Mouse (Mus musculus) intestine, embryonic 16.5 days (tissue): ENCODE data around the gene Hsdl2. TPM values are rescaled to one million over a fixed set of nuclear protein-coding genes. Genes with fewer than 3 reads are reported as not detected.

ENCODE experiments used
- ATAC-seq: fragments of 200-750 bp; cut with Nextera tagmentation; 2 replicates; pipeline ENCODE4 v1.8.0; 2017; ENCODE audit warnings: moderate TSS enrichment, moderate library complexity
- H3K27ac ChIP-seq: fragments of 300-500 bp; sonication (generic); 2 replicates; pipeline ENCODE4 v1.5.1; 2014; ENCODE audit warnings: mild to moderate bottlenecking, low read length
- H3K27me3 ChIP-seq: fragments of 300-500 bp; sonication (generic); replicated peaks from 2 replicates; pipeline ENCODE4 v1.6.1; 2014; ENCODE audit warnings: low read length, control low read depth, mixed read lengths; ENCODE audit not compliant: control insufficient read depth, insufficient read depth
- H3K36me3 ChIP-seq: fragments of 300-500 bp; sonication (generic); 2 replicates; pipeline ENCODE4 v1.6.1; 2014; ENCODE audit warnings: low read length, control low read depth; ENCODE audit not compliant: control insufficient read depth, insufficient read depth
- H3K4me1 ChIP-seq: fragments of 300-500 bp; sonication (generic); 2 replicates; pipeline ENCODE4 v1.6.1; 2014; ENCODE audit warnings: low read length, control low read depth, mixed read lengths; ENCODE audit not compliant: control insufficient read depth, insufficient read depth
- H3K4me2 ChIP-seq: fragments of 300-500 bp; sonication (generic); 2 replicates; pipeline ENCODE4 v1.6.1; 2014; ENCODE audit warnings: low read depth, low read length, control low read depth
- H3K4me3 ChIP-seq: fragments of 300-500 bp; sonication (generic); 2 replicates; pipeline ENCODE4 v1.5.1; 2014; ENCODE audit warnings: mild to moderate bottlenecking, low read length
- H3K9ac ChIP-seq: fragments of 300-500 bp; sonication (generic); 2 replicates; pipeline ENCODE4 v1.6.1; 2014; ENCODE audit warnings: low read depth, low read length
- H3K9me3 ChIP-seq: fragments of 300-500 bp; sonication (generic); 2 replicates; pipeline ENCODE4 v1.6.1; 2016; ENCODE audit warnings: low read length, control low read depth; ENCODE audit not compliant: control insufficient read depth
- WGBS: fragments of 180-500 bp; shearing (Covaris S2); extraction: QIAGEN DNeasy Blood & Tissue Kit; methylation state at CpG from one replicate; pipeline ENCODE4 v1.1.7; 2014; 5-methylcytosine and 5-hydroxymethylcytosine counted together
- polyA plus RNA-seq: library from polyadenylated mRNA; unstranded; fragments of >200 nt; fragmentation: Nextera tagmentation; extraction: Ambion mirVana; gene quantifications from 2 replicates; pipeline ENCODE4 v1.2.1, GENCODE M21; 2015

Hsdl2 gene
- polyA plus RNA-seq, 1 experiment from 2014 or later, result 19.1 TPM

DNA sequence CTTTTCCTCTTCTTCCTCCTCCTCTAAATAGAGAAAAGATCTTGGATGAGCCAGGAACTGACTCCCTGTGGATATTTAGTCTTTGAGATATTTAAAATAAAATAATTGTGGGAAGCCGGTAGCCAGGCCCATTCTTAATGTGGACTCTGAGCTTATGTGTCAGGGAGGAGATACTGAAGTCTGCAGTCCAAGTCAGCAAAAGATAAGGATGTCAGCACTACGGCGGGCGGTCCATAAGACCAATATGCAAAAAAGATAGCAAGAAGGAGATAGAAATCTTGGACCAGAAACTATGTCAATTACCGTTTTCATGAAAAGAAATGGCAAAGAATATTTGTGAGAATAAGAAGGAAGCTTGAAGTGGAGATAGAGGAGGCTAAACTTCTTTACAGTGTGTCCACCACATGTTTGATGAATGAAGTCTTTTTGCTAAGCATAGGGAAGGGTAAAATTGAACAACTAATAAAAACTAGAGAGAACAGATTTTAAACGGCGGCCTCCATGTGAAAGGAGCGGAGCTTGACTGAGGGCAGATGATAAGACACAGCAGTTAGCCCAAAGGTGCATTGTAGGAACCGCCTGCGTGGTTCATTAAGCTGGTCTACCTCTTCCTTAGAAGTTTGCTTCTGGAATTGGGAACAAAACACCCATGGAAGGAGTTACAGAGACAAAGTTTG, 64.8 kb downstream of the Hsdl2 start:
- no peak overlapping the region for H3K9ac ChIP-seq
- H3K4me1 ChIP-seq, result 0 out of 2 replicates have a peak, but pooled peaks cover 3% of the 10 kb centered on the region
- no peaks in the 10 kb centered on the region for H3K27me3 ChIP-seq
- H3K4me2 ChIP-seq, result no peak overlapping the region
- H3K4me3 ChIP-seq, result no peak overlapping the region
- no peaks in the 10 kb centered on the region for H3K36me3 ChIP-seq
- no peak overlapping the region for H3K27ac ChIP-seq
- ATAC-seq, result peak; percentile 79
- H3K9me3 ChIP-seq, result no peaks in the 10 kb centered on the region
- 78% methylated on average over 10 of the region's 10 CpGs for WGBS

DNA sequence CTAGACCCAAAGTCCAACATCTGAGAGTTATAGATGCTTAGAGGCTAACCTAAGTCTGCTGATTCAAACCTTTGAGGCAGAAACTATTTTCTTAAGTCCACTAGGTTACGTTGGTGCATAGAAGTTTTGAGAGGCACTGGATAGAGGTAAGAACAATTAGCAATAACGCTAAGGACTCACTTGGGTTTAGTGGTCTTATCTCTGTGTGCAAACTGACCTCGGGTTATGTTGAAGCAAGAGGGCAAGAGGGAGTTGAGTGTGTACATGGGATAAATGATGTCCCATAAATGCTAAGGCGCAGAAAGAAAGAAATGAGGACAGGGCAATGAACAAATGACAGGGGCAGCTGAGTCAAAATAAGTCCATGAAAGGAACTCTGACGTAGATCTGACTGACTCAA, 67.8 kb downstream of the Hsdl2 start:
- Histone ChIP-seq H3K4me3 (no peak overlapping the region), H3K9me3 (no peaks in the 10 kb centered on the region), H3K36me3 (no peaks in the 10 kb centered on the region), H3K9ac (no peak overlapping the region), H3K4me2 (no peak overlapping the region), H3K27ac (no peak overlapping the region), H3K27me3 (no peaks in the 10 kb centered on the region), H3K4me1 (no peaks in the 10 kb centered on the region)
- WGBS, result 65% methylated on average over 5 of the region's 5 CpGs
- ATAC-seq, result no peak

DNA sequence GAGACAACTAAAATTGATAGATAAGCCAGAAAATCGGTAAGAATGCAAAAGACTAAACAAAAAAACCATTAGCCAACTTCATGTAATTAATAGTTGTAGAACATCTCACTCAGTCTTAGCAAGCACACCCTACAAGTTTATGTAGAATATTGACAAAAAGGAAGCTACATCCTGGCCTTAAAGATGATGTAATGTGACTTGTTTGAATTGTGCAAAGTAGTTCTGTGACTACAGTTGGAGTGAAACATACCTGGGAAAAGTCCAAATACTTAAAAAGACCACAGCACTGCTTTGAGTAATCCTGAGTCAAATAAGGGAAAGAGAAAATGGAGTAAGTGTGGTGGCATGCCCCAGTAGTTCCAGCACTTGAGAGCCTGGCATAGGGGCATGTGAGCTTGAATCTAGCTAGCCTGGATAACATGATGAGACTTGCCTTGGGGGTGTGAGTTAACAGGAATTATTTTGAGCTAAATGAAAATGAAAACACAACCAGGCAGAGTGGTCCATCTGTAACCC, 70.9 kb downstream of the Hsdl2 start:
- WGBS, result 76% methylated on average over 1 of the region's 1 CpGs
- no peak for ATAC-seq
- Histone ChIP-seq H3K4me1 (no peaks in the 10 kb centered on the region), H3K27ac (no peak overlapping the region), H3K36me3 (no peaks in the 10 kb centered on the region), H3K9ac (no peak overlapping the region), H3K9me3 (no peaks in the 10 kb centered on the region), H3K4me2 (no peak overlapping the region), H3K27me3 (no peaks in the 10 kb centered on the region), H3K4me3 (no peak overlapping the region)

DNA sequence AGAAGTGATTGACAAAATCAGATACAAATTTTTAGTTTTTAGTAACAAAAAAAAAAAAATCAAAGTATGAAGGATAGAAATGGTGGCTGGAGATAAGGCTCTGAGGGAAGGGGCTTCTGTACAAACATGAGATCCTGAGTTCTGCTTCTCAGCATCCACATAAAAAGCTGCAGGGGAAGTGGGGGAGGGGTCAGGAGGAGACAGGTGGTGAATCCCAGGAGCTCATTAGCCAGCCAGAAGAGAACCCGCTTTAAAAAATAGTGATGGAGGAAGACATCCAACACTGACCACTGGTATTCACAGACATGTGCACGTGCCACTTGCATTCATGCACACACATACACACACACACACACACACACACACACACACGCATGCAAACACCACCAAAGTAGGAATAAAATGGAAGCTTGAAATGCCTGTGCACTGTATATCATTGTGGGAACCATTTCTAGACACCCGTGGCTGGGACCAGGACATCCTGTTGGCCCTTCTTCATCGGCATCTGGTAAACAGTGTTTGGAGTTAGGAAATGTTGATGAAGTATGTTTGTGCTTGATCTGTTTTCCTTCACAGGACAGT, 74.8 kb downstream of the Hsdl2 start:
- no peak for ATAC-seq
- Histone ChIP-seq H3K4me2 (no peak overlapping the region), H3K27ac (no peak overlapping the region), H3K9me3 (no peaks in the 10 kb centered on the region), H3K36me3 (no peaks in the 10 kb centered on the region), H3K27me3 (no peaks in the 10 kb centered on the region), H3K4me1 (no peaks in the 10 kb centered on the region), H3K9ac (no peak overlapping the region), H3K4me3 (no peak overlapping the region)
- 63% methylated on average over 5 of the region's 5 CpGs for WGBS

DNA sequence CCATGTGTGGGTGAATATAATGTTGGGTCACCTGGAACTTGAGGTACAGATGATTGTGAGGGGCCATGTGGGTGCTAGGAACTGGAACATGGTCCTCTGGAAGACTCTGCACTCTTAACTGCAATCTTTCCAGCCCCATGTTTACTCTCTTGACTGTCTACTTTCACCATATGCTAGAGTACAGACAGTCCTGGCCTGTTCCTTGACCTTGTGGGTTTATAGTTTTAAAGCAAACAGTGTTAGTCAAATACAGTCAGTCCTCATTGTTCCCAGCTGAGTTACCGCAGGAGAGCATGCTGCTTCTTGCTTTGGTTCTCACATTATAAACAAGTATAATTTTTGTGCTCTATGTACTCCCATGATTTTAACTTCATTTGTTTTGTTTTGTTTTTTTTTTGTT, 80.8 kb downstream of the Hsdl2 start:
- no peak overlapping the region for H3K9ac ChIP-seq
- no peak overlapping the region for H3K27ac ChIP-seq
- WGBS, result 68% methylated on average over 1 of the region's 1 CpGs
- no peaks in the 10 kb centered on the region for H3K9me3 ChIP-seq
- peak; percentile 59; the same call in 1 of the 2 replicates for ATAC-seq
- no peaks in the 10 kb centered on the region for H3K36me3 ChIP-seq
- no peak overlapping the region for H3K4me3 ChIP-seq
- no peak overlapping the region for H3K4me2 ChIP-seq
- no peaks in the 10 kb centered on the region for H3K27me3 ChIP-seq
- H3K4me1 ChIP-seq, result no peaks in the 10 kb centered on the region

DNA sequence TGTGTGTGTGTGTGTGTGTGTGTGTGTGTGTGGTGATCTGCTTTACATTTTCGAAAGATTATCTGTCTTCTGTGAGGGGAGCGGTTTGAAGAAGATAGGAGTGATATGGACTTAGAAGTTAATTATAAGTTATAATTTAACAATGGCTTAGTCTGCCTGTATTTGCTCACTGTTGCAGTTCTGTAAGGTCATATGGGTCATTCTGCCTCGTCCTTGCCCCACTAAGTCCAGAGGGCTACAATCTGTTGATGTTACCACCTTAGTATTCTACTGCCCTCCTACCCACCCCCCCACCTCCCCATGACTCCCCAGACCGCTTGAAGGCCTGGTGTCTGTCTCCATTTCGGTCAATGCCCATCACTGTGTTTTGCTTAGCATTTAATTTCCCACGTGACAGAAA, 82.1 kb downstream of the Hsdl2 start:
- no peaks in the 10 kb centered on the region for H3K36me3 ChIP-seq

GRCm38 (mm10) chr4:59666550-59667317, 85.4 kb downstream of the Hsdl2 start:
- H3K4me3 ChIP-seq, result no peak overlapping the region
- no peaks in the 10 kb centered on the region for H3K4me1 ChIP-seq
- H3K9ac ChIP-seq, result no peak overlapping the region
- ATAC-seq, result no peak
- no peaks in the 10 kb centered on the region for H3K36me3 ChIP-seq
- H3K27me3 ChIP-seq, result no peaks in the 10 kb centered on the region
- no peak overlapping the region for H3K4me2 ChIP-seq
- H3K27ac ChIP-seq, result no peak overlapping the region
- H3K9me3 ChIP-seq, result no peaks in the 10 kb centered on the region
- WGBS, result 73% methylated on average over 3 of the region's 3 CpGs

More for the DNA sequence above, 82.1 kb downstream of the Hsdl2 start:
- H3K9ac ChIP-seq, result no peak overlapping the region
- ATAC-seq, result no peak
- no peaks in the 10 kb centered on the region for H3K27me3 ChIP-seq
- H3K4me3 ChIP-seq, result no peak overlapping the region
- no peaks in the 10 kb centered on the region for H3K4me1 ChIP-seq
- 66% methylated on average over 6 of the region's 6 CpGs for WGBS
- no peak overlapping the region for H3K4me2 ChIP-seq
- no peaks in the 10 kb centered on the region for H3K9me3 ChIP-seq
- H3K27ac ChIP-seq, result no peak overlapping the region

DNA sequence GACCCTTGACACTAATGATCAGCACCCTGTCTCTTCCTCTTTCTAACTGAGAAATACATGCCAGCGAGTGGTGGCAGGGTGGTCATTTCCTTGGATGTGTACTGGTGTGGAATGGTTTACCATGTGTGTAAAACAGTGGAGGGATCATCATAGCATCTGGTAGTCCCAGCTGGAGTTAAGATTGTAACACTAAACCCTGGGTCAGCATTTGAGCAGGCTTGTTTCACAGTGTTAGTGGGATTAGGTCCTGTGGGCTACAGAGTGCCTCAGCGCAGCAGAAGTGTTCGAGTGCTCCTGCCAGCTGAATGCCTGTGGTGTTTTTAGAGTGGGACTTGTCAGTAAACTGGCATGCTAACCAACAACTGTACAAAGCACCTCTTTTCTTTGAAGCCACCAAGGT, 86.7 kb downstream of the Hsdl2 start:
- Histone ChIP-seq H3K4me3 (no peak overlapping the region), H3K4me2 (no peak overlapping the region), H3K36me3 (no peaks in the 10 kb centered on the region), H3K4me1 (no peaks in the 10 kb centered on the region), H3K27me3 (no peaks in the 10 kb centered on the region), H3K9ac (no peak overlapping the region), H3K9me3 (no peaks in the 10 kb centered on the region), H3K27ac (no peak overlapping the region)
- no peak for ATAC-seq
- 86% methylated on average over 3 of the region's 3 CpGs for WGBS
